Mouse (Mus musculus): ENCODE measurements at regions not wholly inside any gene's neighbourhood (a gene's known extent, or its start where the extent isn't known, plus 50 kb on each side); places are given as distances from the start of the nearest gene placed in this dataset.

GRCm38 (mm10) chr11:64749976-64750375, 228.9 kb upstream of the Elac2 start:
- Histone ChIP-seq H3K4me3 (ENCODE audit: low read depth, low read length) (no peak overlapping the region), H3K9ac (ENCODE audit: low read depth, low read length) (no peak overlapping the region), H3K27me3 (ENCODE audit: control insufficient read depth, insufficient read depth, low read depth, low read length) (no peaks in the 10 kb centered on the region), H3K4me2 (ENCODE audit: low read depth, low read length) (no peak overlapping the region), H3K9me3 (replicated peaks; ENCODE audit: control insufficient read depth, low read length) (no peaks in the 10 kb centered on the region), H3K4me1 (ENCODE audit: control insufficient read depth, low read depth, low read length) (no peaks in the 10 kb centered on the region), H3K27ac (ENCODE audit: low read length) (no peak overlapping the region), H3K36me3 (ENCODE audit: control insufficient read depth, insufficient read depth) (no peaks in the 10 kb centered on the region)
- 25% methylated on average over 9 of the region's 9 CpGs for WGBS (ENCODE audit: insufficient replicate concordance)
- no peak for ATAC-seq (ENCODE audit: low read depth)

GRCm38 (mm10) chr11:64752299-64752698, 226.5 kb upstream of the Elac2 start:
- no peaks in the 10 kb centered on the region for H3K27me3 ChIP-seq (ENCODE audit: control insufficient read depth, insufficient read depth, low read depth, low read length)
- H3K9me3 ChIP-seq (replicated peaks; ENCODE audit: control insufficient read depth, low read length), result no peaks in the 10 kb centered on the region
- H3K4me1 ChIP-seq (ENCODE audit: control insufficient read depth, low read depth, low read length), result no peaks in the 10 kb centered on the region
- no peak overlapping the region for H3K4me3 ChIP-seq (ENCODE audit: low read depth, low read length)
- no peak for ATAC-seq (ENCODE audit: low read depth)
- H3K9ac ChIP-seq (ENCODE audit: low read depth, low read length), result no peak overlapping the region
- WGBS (ENCODE audit: insufficient replicate concordance), result 24% methylated on average over 3 of the region's 3 CpGs
- no peak overlapping the region for H3K27ac ChIP-seq (ENCODE audit: low read length)
- H3K36me3 ChIP-seq (ENCODE audit: control insufficient read depth, insufficient read depth), result no peaks in the 10 kb centered on the region
- H3K4me2 ChIP-seq (ENCODE audit: low read depth, low read length), result no peak overlapping the region

DNA sequence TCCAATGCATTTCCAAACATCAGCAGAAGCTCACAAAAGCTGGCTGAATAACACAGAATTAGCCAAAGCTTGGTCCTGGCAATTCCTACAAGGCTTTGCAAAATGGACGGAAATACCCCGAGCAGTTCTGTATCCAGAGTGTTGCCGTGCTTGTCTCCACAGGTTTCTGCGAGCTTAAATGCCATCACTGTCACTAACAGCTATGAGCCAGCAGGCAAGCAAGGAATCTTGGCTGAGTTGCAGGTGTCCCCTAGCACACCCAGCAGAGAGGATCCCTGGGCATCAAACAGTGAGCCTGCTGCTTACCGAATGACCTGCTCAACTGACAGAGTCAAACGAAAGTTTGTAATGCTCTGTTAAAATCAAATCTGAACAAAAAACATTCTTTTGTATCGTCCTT, 226.0 kb upstream of the Elac2 start:
- no peak for ATAC-seq (ENCODE audit: low read depth)
- H3K4me1 ChIP-seq (ENCODE audit: control insufficient read depth, low read depth, low read length), result no peaks in the 10 kb centered on the region
- H3K4me3 ChIP-seq (ENCODE audit: low read depth, low read length), result no peak overlapping the region
- H3K4me2 ChIP-seq (ENCODE audit: low read depth, low read length), result no peak overlapping the region
- no peaks in the 10 kb centered on the region for H3K36me3 ChIP-seq (ENCODE audit: control insufficient read depth, insufficient read depth)
- H3K27ac ChIP-seq (ENCODE audit: low read length), result no peak overlapping the region
- 65% methylated on average over 7 of the region's 7 CpGs for WGBS (ENCODE audit: insufficient replicate concordance)
- no peaks in the 10 kb centered on the region for H3K9me3 ChIP-seq (replicated peaks; ENCODE audit: control insufficient read depth, low read length)
- H3K9ac ChIP-seq (ENCODE audit: low read depth, low read length), result no peak overlapping the region
- no peaks in the 10 kb centered on the region for H3K27me3 ChIP-seq (ENCODE audit: control insufficient read depth, insufficient read depth, low read depth, low read length)

- 54% methylated on average over 5 of the region's 5 CpGs for WGBS (ENCODE audit: insufficient replicate concordance)
- H3K36me3 ChIP-seq (ENCODE audit: control insufficient read depth, insufficient read depth), result no peaks in the 10 kb centered on the region
- H3K27me3 ChIP-seq (ENCODE audit: control insufficient read depth, insufficient read depth, low read depth, low read length), result no peaks in the 10 kb centered on the region
- H3K9ac ChIP-seq (ENCODE audit: low read depth, low read length), result no peak overlapping the region
- H3K9me3 ChIP-seq (replicated peaks; ENCODE audit: control insufficient read depth, low read length), result no peaks in the 10 kb centered on the region
- H3K4me1 ChIP-seq (ENCODE audit: control insufficient read depth, low read depth, low read length), result no peaks in the 10 kb centered on the region
- no peak overlapping the region for H3K4me3 ChIP-seq (ENCODE audit: low read depth, low read length)
- no peak overlapping the region for H3K4me2 ChIP-seq (ENCODE audit: low read depth, low read length)
- ATAC-seq (ENCODE audit: low read depth), result no peak
- no peak overlapping the region for H3K27ac ChIP-seq (ENCODE audit: low read length)
Observed at GRCm38 (mm10) chr11:64754076-64754475, 224.8 kb upstream of the Elac2 start.

DNA sequence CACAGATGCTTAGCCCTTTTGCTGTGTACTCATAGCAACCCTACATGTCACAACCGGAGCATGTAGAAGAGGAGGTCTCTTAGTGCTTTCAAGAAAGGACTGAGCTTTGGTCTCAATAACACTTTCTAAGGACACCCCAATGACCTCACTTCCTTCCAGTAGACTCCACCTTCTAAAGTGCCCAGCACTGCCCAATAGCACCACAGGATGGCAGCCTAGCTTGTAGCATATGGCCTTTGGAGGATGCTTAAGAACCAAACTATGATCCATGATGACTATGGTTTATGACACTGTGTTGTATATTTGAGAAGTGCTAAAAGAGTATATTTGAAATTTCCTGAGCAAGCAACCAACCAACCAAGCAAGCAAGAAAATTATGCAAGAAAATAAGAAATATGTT, 223.3 kb upstream of the Elac2 start:
- no peaks in the 10 kb centered on the region for H3K9me3 ChIP-seq (replicated peaks; ENCODE audit: control insufficient read depth, low read length)
- no peaks in the 10 kb centered on the region for H3K27me3 ChIP-seq (ENCODE audit: control insufficient read depth, insufficient read depth, low read depth, low read length)
- H3K36me3 ChIP-seq (ENCODE audit: control insufficient read depth, insufficient read depth), result no peaks in the 10 kb centered on the region
- no peaks in the 10 kb centered on the region for H3K4me1 ChIP-seq (ENCODE audit: control insufficient read depth, low read depth, low read length)
- no peak overlapping the region for H3K27ac ChIP-seq (ENCODE audit: low read length)
- ATAC-seq (ENCODE audit: low read depth), result no peak
- 92% methylated on average over 1 of the region's 1 CpGs for WGBS (ENCODE audit: insufficient replicate concordance)
- H3K4me2 ChIP-seq (ENCODE audit: low read depth, low read length), result no peak overlapping the region
- H3K4me3 ChIP-seq (ENCODE audit: low read depth, low read length), result no peak overlapping the region
- no peak overlapping the region for H3K9ac ChIP-seq (ENCODE audit: low read depth, low read length)

- Histone ChIP-seq H3K4me1 (ENCODE audit: control insufficient read depth, low read depth, low read length) (no peaks in the 10 kb centered on the region), H3K4me3 (ENCODE audit: low read depth, low read length) (no peak overlapping the region), H3K4me2 (ENCODE audit: low read depth, low read length) (no peak overlapping the region), H3K36me3 (ENCODE audit: control insufficient read depth, insufficient read depth) (no peaks in the 10 kb centered on the region), H3K9me3 (replicated peaks; ENCODE audit: control insufficient read depth, low read length) (no peaks in the 10 kb centered on the region), H3K27me3 (ENCODE audit: control insufficient read depth, insufficient read depth, low read depth, low read length) (no peaks in the 10 kb centered on the region), H3K27ac (ENCODE audit: low read length) (no peak overlapping the region), H3K9ac (ENCODE audit: low read depth, low read length) (no peak overlapping the region)
- no peak for ATAC-seq (ENCODE audit: low read depth)
- 65% methylated on average over 3 of the region's 3 CpGs for WGBS (ENCODE audit: insufficient replicate concordance)
Observed at GRCm38 (mm10) chr11:64760626-64761025, 218.2 kb upstream of the Elac2 start.

GRCm38 (mm10) chr11:64762755-64763154, 216.1 kb upstream of the Elac2 start:
- WGBS (ENCODE audit: insufficient replicate concordance), result 44% methylated on average over 3 of the region's 3 CpGs
- no peaks in the 10 kb centered on the region for H3K4me1 ChIP-seq (ENCODE audit: control insufficient read depth, low read depth, low read length)
- no peak overlapping the region for H3K27ac ChIP-seq (ENCODE audit: low read length)
- H3K9me3 ChIP-seq (replicated peaks; ENCODE audit: control insufficient read depth, low read length), result no peaks in the 10 kb centered on the region
- H3K4me2 ChIP-seq (ENCODE audit: low read depth, low read length), result no peak overlapping the region
- H3K9ac ChIP-seq (ENCODE audit: low read depth, low read length), result no peak overlapping the region
- no peaks in the 10 kb centered on the region for H3K36me3 ChIP-seq (ENCODE audit: control insufficient read depth, insufficient read depth)
- no peaks in the 10 kb centered on the region for H3K27me3 ChIP-seq (ENCODE audit: control insufficient read depth, insufficient read depth, low read depth, low read length)
- no peak for ATAC-seq (ENCODE audit: low read depth)
- no peak overlapping the region for H3K4me3 ChIP-seq (ENCODE audit: low read depth, low read length)

- H3K27me3 ChIP-seq (ENCODE audit: control insufficient read depth, insufficient read depth, low read depth, low read length), result no peaks in the 10 kb centered on the region
- H3K9me3 ChIP-seq (replicated peaks; ENCODE audit: control insufficient read depth, low read length), result no peaks in the 10 kb centered on the region
- no peak overlapping the region for H3K4me3 ChIP-seq (ENCODE audit: low read depth, low read length)
- no peak for ATAC-seq (ENCODE audit: low read depth)
- no peaks in the 10 kb centered on the region for H3K36me3 ChIP-seq (ENCODE audit: control insufficient read depth, insufficient read depth)
- no peaks in the 10 kb centered on the region for H3K4me1 ChIP-seq (ENCODE audit: control insufficient read depth, low read depth, low read length)
- no peak overlapping the region for H3K9ac ChIP-seq (ENCODE audit: low read depth, low read length)
- H3K4me2 ChIP-seq (ENCODE audit: low read depth, low read length), result no peak overlapping the region
- WGBS (ENCODE audit: insufficient replicate concordance), result 52% methylated on average over 6 of the region's 6 CpGs
- no peak overlapping the region for H3K27ac ChIP-seq (ENCODE audit: low read length)
Observed at GRCm38 (mm10) chr11:64764056-64764455, 214.8 kb upstream of the Elac2 start.

- Histone ChIP-seq H3K36me3 (ENCODE audit: control insufficient read depth, insufficient read depth) (no peaks in the 10 kb centered on the region), H3K27ac (ENCODE audit: low read length) (no peak overlapping the region), H3K27me3 (ENCODE audit: control insufficient read depth, insufficient read depth, low read depth, low read length) (no peaks in the 10 kb centered on the region), H3K4me1 (ENCODE audit: control insufficient read depth, low read depth, low read length) (no peaks in the 10 kb centered on the region), H3K4me3 (ENCODE audit: low read depth, low read length) (no peak overlapping the region), H3K4me2 (ENCODE audit: low read depth, low read length) (no peak overlapping the region), H3K9ac (ENCODE audit: low read depth, low read length) (no peak overlapping the region), H3K9me3 (replicated peaks; ENCODE audit: control insufficient read depth, low read length) (no peaks in the 10 kb centered on the region)
- WGBS (ENCODE audit: insufficient replicate concordance), result 58% methylated on average over 5 of the region's 5 CpGs
- no peak for ATAC-seq (ENCODE audit: low read depth)
Observed at GRCm38 (mm10) chr11:64776691-64777090, 202.1 kb upstream of the Elac2 start.

Measured in liver, embryonic 16.5 days (tissue).